Mouse (Mus musculus) hindbrain, postnatal 0 days (tissue): Measurements from ENCODE around the gene Ltbp1. TPM values are rescaled to one million over a fixed set of nuclear protein-coding genes. Genes with fewer than 3 reads are reported as not detected.

Experiments used
- ATAC-seq: fragments of 200-750 bp; cut with Nextera tagmentation; 2 replicates; pipeline ENCODE4 v1.8.0; 2017; ENCODE audit warnings: mild to moderate bottlenecking, moderate TSS enrichment, moderate library complexity
- DNase-seq: peaks from one replicate; pipeline ENCODE4 v3.0.0-alpha.2; 2015; ENCODE audit warnings: low spot score
- H3K27ac ChIP-seq: fragments of 300-500 bp; sonication (generic); 2 replicates; pipeline ENCODE4 v1.5.1; 2014; ENCODE audit warnings: mild to moderate bottlenecking
- H3K27me3 ChIP-seq: fragments of 300-500 bp; sonication (generic); 2 replicates; pipeline ENCODE4 v1.6.1; 2014; ENCODE audit warnings: low read length, mixed read lengths; ENCODE audit not compliant: insufficient read depth
- H3K36me3 ChIP-seq: fragments of 300-500 bp; sonication (generic); 2 replicates; pipeline ENCODE4 v1.6.1; 2014; ENCODE audit warnings: low read length, mixed read lengths; ENCODE audit not compliant: insufficient read depth
- H3K4me1 ChIP-seq: fragments of 300-500 bp; sonication (generic); 2 replicates; pipeline ENCODE4 v1.6.1; 2014; ENCODE audit warnings: antibody characterized with exemption, low read length, mixed read lengths; ENCODE audit not compliant: insufficient read depth
- H3K4me2 ChIP-seq: fragments of 300-500 bp; sonication (generic); 2 replicates; pipeline ENCODE4 v1.6.1; 2014; ENCODE audit warnings: low read depth, mild to moderate bottlenecking, low read length, moderate library complexity, mixed read lengths
- H3K4me3 ChIP-seq: fragments of 300-500 bp; sonication (generic); 2 replicates; pipeline ENCODE4 v1.5.1; 2014; ENCODE audit warnings: low read length
- H3K9ac ChIP-seq: fragments of 300-500 bp; sonication (generic); replicated peaks from 2 replicates; pipeline ENCODE4 v1.6.1; 2014; ENCODE audit warnings: mild to moderate bottlenecking, low read length, moderate library complexity, mixed read lengths
- H3K9me3 ChIP-seq: fragments of 300-500 bp; sonication (generic); 2 replicates; pipeline ENCODE4 v1.6.1; 2016; ENCODE audit warnings: low read length, mixed read lengths
- CTCF ChIP-seq: IDR thresholded peaks from 2 replicates; pipeline ENCODE4 v1.5.1; 2016; ENCODE audit warnings: antibody characterized with exemption, control low read depth, low read depth
- WGBS: fragments of 180-500 bp; shearing (Covaris S2); extraction: QIAGEN DNeasy Blood & Tissue Kit; methylation state at CpG from one replicate; pipeline ENCODE4 v1.1.7; 2014; 5-methylcytosine and 5-hydroxymethylcytosine counted together
- polyA plus RNA-seq: library from polyadenylated mRNA; unstranded; fragments of >200 nt; fragmentation: Nextera tagmentation; extraction: Ambion mirVana; gene quantifications from 2 replicates; pipeline ENCODE4 v1.2.1, GENCODE M21; 2015
- total RNA-seq: library from RNA; depleted of rRNA; stranded (reverse); fragments of >200 nt; gene quantifications from 2 replicates; pipeline ENCODE4 v1.2.3, GENCODE M21; 2014

Ltbp1 gene
- total and polyA plus RNA-seq, 2 experiments from 2014 or later = 1.7 to 5.0 TPM

DNA sequence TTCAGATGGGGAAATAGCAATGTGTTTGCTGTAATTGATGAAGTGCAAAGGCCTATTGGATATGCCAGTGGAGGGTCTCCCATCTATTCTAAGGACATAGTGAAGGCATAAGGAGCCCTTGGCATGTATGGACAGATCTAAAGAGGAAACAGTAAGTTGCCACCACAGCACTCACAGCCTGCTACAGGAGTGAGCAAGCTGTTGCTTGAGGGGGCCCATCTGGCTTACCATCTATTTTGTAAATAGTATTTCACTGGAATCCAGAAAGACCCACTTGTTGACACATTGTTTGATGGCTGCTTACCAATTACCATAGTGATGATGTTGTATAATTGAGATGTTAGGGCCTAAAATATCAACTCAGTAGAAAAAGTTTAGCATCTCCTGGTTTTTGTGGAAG lies 20.7 kb upstream of the Ltbp1 start:
- Histone ChIP-seq H3K9me3 (no peaks in the 10 kb centered on the region), H3K36me3 (no peaks in the 10 kb centered on the region), H3K9ac (no peak overlapping the region), H3K4me1 (no peaks in the 10 kb centered on the region), H3K27ac (no peak overlapping the region), H3K27me3 (no peaks in the 10 kb centered on the region), H3K4me2 (no peak overlapping the region), H3K4me3 (no peak overlapping the region)
- TF ChIP-seq CTCF = no peak
- ATAC-seq = no peak
- DNase-seq = no peak

DNA sequence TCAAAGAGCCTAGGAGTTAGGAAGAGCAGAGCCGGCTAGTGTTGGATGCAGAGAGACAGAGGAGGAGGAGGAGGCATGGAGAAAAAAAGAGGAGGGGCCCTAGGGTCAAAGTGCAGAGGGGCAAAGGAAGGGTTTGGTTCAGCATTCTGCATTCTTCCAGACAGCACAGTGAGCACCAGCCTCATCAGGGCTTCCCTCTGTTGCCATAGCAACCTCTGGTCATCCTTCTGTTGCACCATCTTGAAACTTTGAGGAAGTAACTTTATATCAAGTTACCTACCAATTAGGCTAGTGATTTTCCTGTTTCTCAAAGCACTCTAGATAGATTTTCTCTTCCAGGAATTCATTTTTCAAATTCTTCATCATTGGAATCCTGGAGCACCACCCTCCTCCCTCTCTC lies 18.3 kb upstream of the Ltbp1 start:
- Histone ChIP-seq H3K9me3 (no peaks in the 10 kb centered on the region), H3K27ac (no peak overlapping the region), H3K27me3 (no peaks in the 10 kb centered on the region), H3K9ac (no peak overlapping the region), H3K36me3 (no peaks in the 10 kb centered on the region), H3K4me1 (no peaks in the 10 kb centered on the region), H3K4me3 (no peak overlapping the region), H3K4me2 (no peak overlapping the region)
- ATAC-seq (no peak), DNase-seq (no peak)
- WGBS = 25% methylated on average over 1 of the region's 1 CpGs
- TF ChIP-seq CTCF = no peak

DNA sequence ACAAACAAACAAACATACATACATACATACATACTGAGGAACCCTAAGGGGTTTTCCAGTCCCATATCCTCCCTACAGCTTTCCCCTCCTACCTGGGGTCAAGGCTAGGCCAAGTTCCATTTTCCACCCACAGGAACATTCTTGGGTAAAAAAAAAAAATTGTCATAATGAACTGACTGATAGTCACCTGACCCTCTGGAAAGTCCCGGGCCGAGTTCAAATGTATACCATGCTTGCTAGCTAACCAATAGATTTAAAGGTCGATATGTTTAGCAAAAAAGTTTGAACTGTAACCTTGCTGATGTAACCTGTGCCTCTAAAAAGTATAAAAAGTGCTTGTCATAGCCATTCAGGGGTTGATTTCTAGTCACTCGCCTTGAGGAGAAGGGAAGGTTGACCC lies 15.7 kb upstream of the Ltbp1 start:
- Histone ChIP-seq H3K4me1 (0 out of 2 replicates have a peak, but pooled peaks cover 4% of the 10 kb centered on the region), H3K9me3 (no peaks in the 10 kb centered on the region), H3K4me2 (no peak overlapping the region), H3K27me3 (no peaks in the 10 kb centered on the region), H3K27ac (no peak overlapping the region), H3K36me3 (no peaks in the 10 kb centered on the region), H3K4me3 (no peak overlapping the region), H3K9ac (no peak overlapping the region)
- ATAC-seq = no peak
- DNase-seq = no peak
- WGBS = 91% methylated on average over 4 of the region's 4 CpGs
- no peak for TF ChIP-seq CTCF

DNA sequence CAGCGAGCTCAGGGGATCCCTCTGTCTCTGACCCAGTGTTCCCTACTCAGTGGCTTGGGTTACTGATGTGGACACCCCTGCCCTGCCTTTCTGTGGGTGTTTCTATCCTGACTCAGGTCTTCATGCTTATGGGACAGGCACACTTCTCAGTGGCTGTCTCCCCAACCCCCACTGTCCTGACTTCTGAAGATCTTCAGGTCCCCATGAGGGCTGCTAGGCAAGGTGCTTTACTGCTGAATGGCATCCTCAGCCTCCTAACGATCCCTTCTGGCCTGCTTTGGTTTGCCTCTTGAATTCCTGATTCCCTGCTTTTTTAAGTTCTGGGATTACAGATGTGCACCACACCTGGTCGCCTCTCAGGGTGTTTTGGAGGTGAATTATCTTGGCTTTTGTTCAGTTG lies 14.8 kb upstream of the Ltbp1 start:
- H3K4me3 ChIP-seq = no peak overlapping the region
- H3K4me1 ChIP-seq = 0 out of 2 replicates have a peak, but pooled peaks cover 6% of the 10 kb centered on the region
- no peaks in the 10 kb centered on the region for H3K36me3 ChIP-seq
- no peaks in the 10 kb centered on the region for H3K27me3 ChIP-seq
- no peak for DNase-seq
- TF ChIP-seq CTCF = no peak
- H3K4me2 ChIP-seq = no peak overlapping the region
- WGBS = 79% methylated on average over 3 of the region's 3 CpGs
- no peaks in the 10 kb centered on the region for H3K9me3 ChIP-seq
- ATAC-seq = no peak
- H3K9ac ChIP-seq = no peak overlapping the region
- no peak overlapping the region for H3K27ac ChIP-seq

DNA sequence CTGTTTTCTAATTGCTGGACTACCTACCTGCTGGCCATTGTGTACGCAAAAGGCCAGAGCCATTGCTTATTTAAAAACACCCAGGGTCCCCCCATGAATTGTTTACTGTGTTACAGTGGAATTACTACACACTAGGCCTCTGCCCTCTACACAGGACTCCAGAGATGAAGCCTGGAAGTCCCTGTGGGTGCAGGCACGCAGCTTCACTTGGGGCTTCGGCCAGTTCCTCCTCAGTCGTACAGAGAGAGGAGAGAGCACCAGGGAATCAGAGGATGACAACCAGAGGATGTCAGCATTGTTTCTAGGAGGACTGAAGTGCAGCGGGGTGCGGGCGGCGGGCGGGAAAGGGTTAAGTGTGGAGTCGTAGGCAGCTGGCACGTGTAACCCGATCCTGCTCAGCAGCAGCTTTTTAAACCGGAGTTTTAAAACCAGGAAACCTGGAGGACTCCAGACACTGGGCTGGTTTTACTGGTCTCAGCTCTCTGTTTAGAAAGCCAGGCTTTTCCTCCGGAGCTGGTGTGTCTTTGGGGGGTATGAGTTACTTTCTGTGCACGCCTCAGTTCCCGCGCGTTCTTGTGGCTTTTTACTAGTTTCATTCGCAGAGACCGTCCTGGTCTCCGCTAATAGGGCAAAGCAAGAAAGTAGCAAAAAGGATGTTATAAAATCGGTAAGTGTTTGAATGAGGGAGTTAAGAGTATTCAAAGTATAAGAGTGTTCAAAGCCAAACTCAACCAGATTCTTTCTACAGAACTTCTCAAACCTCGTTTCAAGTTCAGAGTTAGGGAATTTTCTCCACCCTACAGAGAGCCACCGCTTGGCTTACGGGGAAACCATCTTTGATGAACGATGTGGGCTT lies 11.4 kb upstream of the Ltbp1 start:
- DNase-seq = peak; percentile 47

DNA sequence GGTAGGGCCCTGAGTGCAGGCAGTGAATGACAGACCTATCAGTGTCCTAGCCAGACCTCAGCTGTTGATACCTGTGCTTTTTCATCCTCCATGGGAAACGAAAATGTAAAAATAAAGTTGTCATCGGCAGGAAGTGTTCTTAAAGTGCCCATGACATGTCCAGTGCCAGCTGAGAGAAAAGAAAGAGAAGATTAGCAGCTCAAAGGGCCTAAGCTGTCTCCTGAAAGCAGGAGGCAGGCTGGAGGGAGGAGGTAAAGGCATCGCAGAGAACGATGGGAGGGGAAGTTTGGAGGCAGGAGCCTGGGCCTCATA lies 10.8 kb upstream of the Ltbp1 start:
- DNase-seq (no peak), ATAC-seq (no peak)
- H3K4me1 ChIP-seq = 0 out of 2 replicates have a peak, but pooled peaks cover 6% of the 10 kb centered on the region
- no peaks in the 10 kb centered on the region for H3K9me3 ChIP-seq
- H3K27me3 ChIP-seq = no peaks in the 10 kb centered on the region
- 6% methylated on average over 4 of the region's 4 CpGs for WGBS
- no peaks in the 10 kb centered on the region for H3K36me3 ChIP-seq
- H3K4me3 ChIP-seq = no peak overlapping the region
- no peak overlapping the region for H3K9ac ChIP-seq
- no peak overlapping the region for H3K27ac ChIP-seq
- peak overlapping the region; percentile 48 for H3K4me2 ChIP-seq
- no peak for TF ChIP-seq CTCF

More for the DNA sequence above, 11.4 kb upstream of the Ltbp1 start:
- peak overlapping the region; percentile 26 for H3K4me3 ChIP-seq
- no peak overlapping the region for H3K27ac ChIP-seq
- no peaks in the 10 kb centered on the region for H3K36me3 ChIP-seq
- peak overlapping the region; percentile 14; the same call in 1 of the 2 replicates for H3K9ac ChIP-seq
- 4% methylated on average over 26 of the region's 26 CpGs for WGBS
- ATAC-seq = no peak
- H3K27me3 ChIP-seq = no peaks in the 10 kb centered on the region
- peak overlapping the region; percentile 48 for H3K4me2 ChIP-seq
- H3K4me1 ChIP-seq = 0 out of 2 replicates have a peak, but pooled peaks cover 6% of the 10 kb centered on the region
- TF ChIP-seq CTCF = no peak
- no peaks in the 10 kb centered on the region for H3K9me3 ChIP-seq

DNA sequence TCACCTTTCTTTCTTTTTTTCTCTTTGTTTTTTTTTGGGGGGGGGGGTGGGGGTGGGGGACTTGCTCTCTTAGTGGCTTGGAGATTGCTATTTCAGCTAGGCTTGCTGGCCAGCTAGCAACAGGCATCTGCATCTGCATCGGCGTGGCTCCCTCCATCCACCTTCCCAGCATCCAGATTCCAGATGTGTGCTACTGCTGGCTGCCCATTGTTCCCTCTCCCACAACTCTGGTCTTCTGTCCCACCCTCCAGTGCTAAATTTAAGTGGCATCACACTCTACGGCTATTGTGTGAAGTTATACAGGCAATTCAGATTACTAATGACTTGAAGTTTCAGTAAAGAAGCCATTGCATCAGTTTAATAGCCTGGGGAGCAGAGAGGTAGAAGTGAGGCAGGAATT lies 10.1 kb upstream of the Ltbp1 start:
- Histone ChIP-seq H3K27ac (no peak overlapping the region), H3K4me1 (0 out of 2 replicates have a peak, but pooled peaks cover 6% of the 10 kb centered on the region), H3K4me3 (no peak overlapping the region), H3K4me2 (no peak overlapping the region), H3K36me3 (no peaks in the 10 kb centered on the region), H3K9ac (no peak overlapping the region), H3K9me3 (no peaks in the 10 kb centered on the region), H3K27me3 (no peaks in the 10 kb centered on the region)
- DNase-seq = no peak
- ATAC-seq = no peak
- no peak for TF ChIP-seq CTCF
- WGBS = 67% methylated on average over 3 of the region's 3 CpGs
